Mouse (Mus musculus) ES-E14 (cell line): ENCODE data around the gene Birc5.

Experiments
- CHD2 ChIP-seq: IDR thresholded peaks from 2 replicates; pipeline ENCODE4 v1.6.1; 2014; ENCODE audit warnings: mild to moderate bottlenecking, low read depth, low read length, inconsistent platforms
- HCFC1 ChIP-seq: IDR thresholded peaks from 2 replicates; pipeline ENCODE4 v1.6.1; 2012; ENCODE audit warnings: low read length, inconsistent platforms, borderline replicate concordance; ENCODE audit not compliant: insufficient read depth
- ZC3H11A ChIP-seq: IDR thresholded peaks from 2 replicates; pipeline ENCODE4 v1.6.1; 2012; ENCODE audit warnings: low read depth, mild to moderate bottlenecking, inconsistent platforms, low read length, borderline replicate concordance
- ZNF384 ChIP-seq: IDR thresholded peaks from 2 replicates; pipeline ENCODE4 v1.6.1; 2012; ENCODE audit warnings: low read depth, low read length, inconsistent platforms

- TF ChIP-seq HCFC1 (no peak), ZNF384 (no peak), CHD2 (no peak), ZC3H11A (no peak)
Observed at GRCm38 (mm10) chr11:117894676-117895075, 45.6 kb downstream of the Birc5 start.
